Mouse (Mus musculus): Measurements from ENCODE around the gene Tm6sf1. TPM values are rescaled to one million over a fixed set of nuclear protein-coding genes. Genes with fewer than 3 reads are reported as not detected.

Tm6sf1 gene
- total and polyA plus RNA-seq, 3 experiments = 0.35 to 8.6 TPM; not detected in 1

- Histone ChIP-seq H3K4me1 (ENCODE audit: control insufficient read depth in 1 of 2, insufficient read depth in 2 of 2, low read length in 2 of 2) (no peaks in the 10 kb centered on the region), H3K4me3 (ENCODE audit: control insufficient read depth in 1 of 2, insufficient read depth in 1 of 2, low read depth in 2 of 2, low read length in 2 of 2) (no peak overlapping the region), H3K9ac (ENCODE audit: control insufficient read depth, low read depth, low read length, poor library complexity, severe bottlenecking) (no peak overlapping the region), H3K27ac (ENCODE audit: control insufficient read depth, low read depth, low read length) (no peak overlapping the region), H3K27me3 (ENCODE audit: control insufficient read depth in 1 of 2, insufficient read depth in 2 of 2, low read length in 2 of 2) (peaks cover 0 to 5% of the 10 kb centered on the region in 2 experiments; a peak in 1 of 4 replicates), H3K36me3 (ENCODE audit: control insufficient read depth in 1 of 2, insufficient read depth in 2 of 2, low read length in 2 of 2) (no peaks in the 10 kb centered on the region), H3K79me2 (ENCODE audit: control insufficient read depth, insufficient read depth, low read length, poor library complexity) (no peaks in the 10 kb centered on the region), H3K9me3 (replicated peaks; ENCODE audit: insufficient read depth, low read length) (no peaks in the 10 kb centered on the region)
- no peak for DNase-seq (ENCODE audit: low read depth, low spot score)
- no peak for TF ChIP-seq TBP (IDR thresholded peaks at IDR 0.05; ENCODE audit: low read depth, low read length)
- no peak for TF ChIP-seq CHD2 (IDR thresholded peaks at IDR 0.05; ENCODE audit: low read length)
- TF ChIP-seq ZNF384 (IDR thresholded peaks at IDR 0.05; ENCODE audit: low read depth, low read length) = no peak
- no peak for TF ChIP-seq ZC3H11A (IDR thresholded peaks at IDR 0.05; ENCODE audit: low read depth, low read length)
- no peak for TF ChIP-seq ETS1 (IDR thresholded peaks at IDR 0.05; ENCODE audit: low read depth, low read length)
- TF ChIP-seq CHD1 (IDR thresholded peaks at IDR 0.05; ENCODE audit: low read depth, low read length) = no peak
- no peak for TF ChIP-seq GATA1 (IDR thresholded peaks at IDR 0.05; ENCODE audit: low read depth, low read length)
- no peak for TF ChIP-seq E2F4 (IDR thresholded peaks at IDR 0.05; ENCODE audit: borderline replicate concordance, low read depth, low read length)
- no peak for TF ChIP-seq ELF1 (IDR thresholded peaks at IDR 0.05; ENCODE audit: low read depth, low read length)
- no peak for TF ChIP-seq MYC (IDR thresholded peaks at IDR 0.05; ENCODE audit: low read depth, low read length)
- TF ChIP-seq MEF2A (IDR thresholded peaks at IDR 0.05; ENCODE audit: extremely low read depth, insufficient replicate concordance, low read depth, low read length, poor library complexity, severe bottlenecking) = no peak
- TF ChIP-seq TAL1 (IDR thresholded peaks at IDR 0.05; ENCODE audit: low read length) = no peak
- TF ChIP-seq POLR2AphosphoS2 (IDR thresholded peaks at IDR 0.05; ENCODE audit: low read length) = no peak
- no peak for TF ChIP-seq JUND (IDR thresholded peaks at IDR 0.05; ENCODE audit: low read depth, low read length)
Observed at GRCm38 (mm10) chr7:81843903-81844302, 14.9 kb upstream of the Tm6sf1 start.

- Histone ChIP-seq H3K9ac (ENCODE audit: control insufficient read depth, low read depth, low read length, poor library complexity, severe bottlenecking) (no peak overlapping the region), H3K27me3 (ENCODE audit: control insufficient read depth in 1 of 2, insufficient read depth in 2 of 2, low read length in 2 of 2) (peaks cover 0 to 2% of the 10 kb centered on the region in 2 experiments; a peak in 1 of 4 replicates), H3K4me1 (ENCODE audit: control insufficient read depth in 1 of 2, insufficient read depth in 2 of 2, low read length in 2 of 2) (no peaks in the 10 kb centered on the region), H3K4me3 (ENCODE audit: control insufficient read depth in 1 of 2, insufficient read depth in 1 of 2, low read depth in 2 of 2, low read length in 2 of 2) (no peak overlapping the region), H3K27ac (ENCODE audit: control insufficient read depth, low read depth, low read length) (no peak overlapping the region), H3K79me2 (ENCODE audit: control insufficient read depth, insufficient read depth, low read length, poor library complexity) (no peaks in the 10 kb centered on the region), H3K9me3 (replicated peaks; ENCODE audit: insufficient read depth, low read length) (no peaks in the 10 kb centered on the region), H3K36me3 (ENCODE audit: control insufficient read depth in 1 of 2, insufficient read depth in 2 of 2, low read length in 2 of 2) (no peaks in the 10 kb centered on the region)
- TF ChIP-seq ZC3H11A (IDR thresholded peaks at IDR 0.05; ENCODE audit: low read depth, low read length) = no peak
- no peak for TF ChIP-seq SMC3 (IDR thresholded peaks at IDR 0.05; ENCODE audit: low read depth, low read length)
- TF ChIP-seq MAZ (IDR thresholded peaks at IDR 0.05; ENCODE audit: low read depth, low read length) = no peak
- no peak for TF ChIP-seq BHLHE40 (IDR thresholded peaks at IDR 0.05; ENCODE audit: borderline replicate concordance, low read depth, low read length)
- TF ChIP-seq POLR2AphosphoS2 (IDR thresholded peaks at IDR 0.05; ENCODE audit: low read length) = no peak
- TF ChIP-seq ZMIZ1 (IDR thresholded peaks at IDR 0.05; ENCODE audit: low read depth, low read length) = no peak
- TF ChIP-seq EP300 (IDR thresholded peaks at IDR 0.05; ENCODE audit: low read depth in 1 of 2, low read length in 2 of 2) = no peak
- TF ChIP-seq RAD21 (IDR thresholded peaks at IDR 0.05; ENCODE audit: low read depth, low read length) = no peak
- no peak for TF ChIP-seq USF1 (IDR thresholded peaks at IDR 0.05; ENCODE audit: low read depth, low read length)
- TF ChIP-seq MYB (IDR thresholded peaks at IDR 0.05; ENCODE audit: low read depth, low read length) = no peak
- no peak for DNase-seq (ENCODE audit: low read depth, low spot score)
Observed at GRCm38 (mm10) chr7:81844801-81845200, 14.0 kb upstream of the Tm6sf1 start.
